Mouse (Mus musculus) small intestine, adult 2 months (tissue): ENCODE results near the gene Pdlim1.

Experiments used
- CTCF ChIP-seq: fragments of 200-500 bp; IDR thresholded peaks from 2 replicates; pipeline ENCODE4 v1.5.1; 2012; ENCODE audit warnings: low read depth, mild to moderate bottlenecking, control low read depth, inconsistent platforms, low read length, moderate library complexity, mixed read lengths; ENCODE audit not compliant: insufficient replicate concordance, insufficient read length; ENCODE audit errors: extremely low read depth
- POLR2A ChIP-seq: fragments of 200-500 bp; IDR thresholded peaks from 2 replicates; pipeline ENCODE4 v1.6.1; 2012; ENCODE audit warnings: low read depth, mild to moderate bottlenecking, control low read depth, inconsistent platforms, low read length, moderate library complexity

- TF ChIP-seq CTCF (no peak), POLR2A (no peak)
Observed at GRCm38 (mm10) chr19:40257396-40257795, 14.2 kb downstream of the Pdlim1 start.
